Mouse (Mus musculus) myocyte (in vitro differentiated cells): ENCODE data around the gene Fubp1.

ENCODE experiments used
- E2F4 ChIP-seq: IDR thresholded peaks from one replicate; pipeline ENCODE4 v1.6.1; 2011; ENCODE audit warnings: mild to moderate bottlenecking, control low read depth, moderate library complexity; ENCODE audit not compliant: insufficient read depth
- MAX ChIP-seq: IDR thresholded peaks from one replicate; pipeline ENCODE4 v1.6.1; 2011; ENCODE audit warnings: low read depth, mild to moderate bottlenecking, control low read depth
- MYOG ChIP-seq, 3 experiments: IDR thresholded peaks; one replicate each; pipeline ENCODE4 v1.6.1; 2011; ENCODE audit warnings: control low read depth in 2 of 3, low read depth in 2 of 3, mild to moderate bottlenecking in 2 of 3; ENCODE audit not compliant: insufficient read length in 2 of 3, control insufficient read depth in 1 of 3, insufficient read depth in 1 of 3
- POLR2A ChIP-seq: IDR thresholded peaks from one replicate; pipeline ENCODE4 v1.6.1; 2011; ENCODE audit warnings: low read depth, mild to moderate bottlenecking, control low read depth, moderate library complexity; ENCODE audit not compliant: insufficient read length
- REST ChIP-seq: IDR thresholded peaks from one replicate; pipeline ENCODE4 v1.6.1; 2011; ENCODE audit warnings: mild to moderate bottlenecking, control low read depth, moderate library complexity; ENCODE audit not compliant: insufficient read depth, insufficient read length
- SRF ChIP-seq: IDR thresholded peaks from one replicate; pipeline ENCODE4 v1.6.1; 2011; ENCODE audit warnings: low read depth; ENCODE audit not compliant: control insufficient read depth, insufficient read length
- TCF3 ChIP-seq: IDR thresholded peaks from one replicate; pipeline ENCODE4 v1.6.1; 2011; ENCODE audit warnings: low read depth, control low read depth; ENCODE audit not compliant: insufficient read length
- USF1 ChIP-seq: IDR thresholded peaks from one replicate; pipeline ENCODE4 v1.6.1; 2011; ENCODE audit warnings: low read depth, mild to moderate bottlenecking, control low read depth, moderate library complexity

DNA sequence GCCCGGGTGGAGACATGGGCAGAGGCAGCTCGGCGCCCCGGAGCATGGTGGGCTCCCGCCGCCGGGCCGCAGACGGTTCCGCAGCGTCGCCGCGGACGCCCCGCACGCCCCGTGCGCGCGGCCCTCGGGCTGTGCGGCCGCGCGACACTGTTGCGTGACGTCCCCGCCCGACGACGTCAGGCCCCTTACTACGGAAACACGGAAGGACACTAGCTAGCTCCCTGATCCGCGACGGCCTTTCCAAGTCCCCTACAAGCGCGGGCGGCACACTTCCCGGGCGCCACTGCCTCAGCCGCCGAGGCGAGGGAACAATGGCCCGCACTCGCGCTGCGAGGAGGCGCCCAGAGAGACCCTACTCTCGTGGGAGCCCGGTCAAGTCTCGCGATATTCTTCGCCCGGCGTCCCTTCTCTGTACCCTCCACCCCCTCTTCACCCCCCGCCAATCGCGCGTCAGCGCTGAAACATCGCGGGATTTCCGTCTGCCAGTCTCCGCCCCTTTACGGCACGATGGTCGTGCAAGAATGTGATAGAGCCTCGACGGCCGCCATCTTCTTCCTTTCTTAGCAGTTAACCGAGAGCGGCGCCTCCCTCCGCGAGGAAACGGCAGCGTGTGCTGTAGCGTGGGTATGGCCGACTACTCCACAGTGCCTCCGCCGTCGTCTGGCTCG lies at the start of gene Fubp1, which contains the start of gene Dnajb4:
- TF ChIP-seq POLR2A (peak; percentile 98), REST (peak; percentile 29), SRF (no peak), MAX (no peak), USF1 (no peak), MYOG (IDR thresholded peaks at IDR 0.05; ENCODE audit: control insufficient read depth in 1 of 3, insufficient read depth in 1 of 3, insufficient read length in 2 of 3, low read depth in 2 of 3) (no peak), TCF3 (no peak), E2F4 (no peak)
